Mouse (Mus musculus): ENCODE results near the gene Fgfrl1.

- TF ChIP-seq POLR2AphosphoS2 (IDR thresholded peaks at IDR 0.05; ENCODE audit: insufficient read length, low read depth): no peak
- TF ChIP-seq USF1 (IDR thresholded peaks at IDR 0.05; ENCODE audit: low read depth): no peak
- no peak for TF ChIP-seq POLR2A (IDR thresholded peaks at IDR 0.05; ENCODE audit: insufficient read length, low read depth)
- TF ChIP-seq TCF3 (IDR thresholded peaks at IDR 0.05; ENCODE audit: insufficient read length, low read depth): no peak
- no peak for TF ChIP-seq MAX (IDR thresholded peaks at IDR 0.05; ENCODE audit: low read depth)
- no peak for TF ChIP-seq REST (IDR thresholded peaks at IDR 0.05; ENCODE audit: insufficient read depth, insufficient read length)
- no peak for TF ChIP-seq CEBPB (IDR thresholded peaks at IDR 0.05; ENCODE audit: insufficient read depth, poor library complexity, severe bottlenecking)
- no peak for TF ChIP-seq MYOG (IDR thresholded peaks at IDR 0.05; ENCODE audit: control insufficient read depth in 1 of 3, insufficient read depth in 1 of 3, insufficient read length in 2 of 3, low read depth in 2 of 3)
- TF ChIP-seq E2F4 (IDR thresholded peaks at IDR 0.05; ENCODE audit: insufficient read depth): no peak
- TF ChIP-seq TCF12 (IDR thresholded peaks at IDR 0.05; ENCODE audit: insufficient read depth, poor library complexity, severe bottlenecking): no peak
- TF ChIP-seq MYOD1 (IDR thresholded peaks at IDR 0.05; ENCODE audit: control insufficient read depth in 1 of 3, insufficient read length in 2 of 3, low read depth in 2 of 3): no peak
These were observed 41.0 kb upstream of the Fgfrl1 start for GRCm38 (mm10) chr5:108651136-108651720.

All from myocyte (in vitro differentiated cells).